Mouse (Mus musculus) hindbrain, embryonic 16.5 days (tissue): ENCODE measurements around the gene St7. TPM values are rescaled to one million over a fixed set of nuclear protein-coding genes. Genes with fewer than 3 reads are reported as not detected.

Experiments
- ATAC-seq: fragments of 200-750 bp; cut with Nextera tagmentation; 2 replicates; pipeline ENCODE4 v1.8.0; 2017; ENCODE audit warnings: moderate TSS enrichment, moderate library complexity
- H3K27ac ChIP-seq: fragments of 300-500 bp; sonication (generic); 2 replicates; pipeline ENCODE4 v1.5.1; 2014; ENCODE audit warnings: low read depth, mild to moderate bottlenecking, control low read depth, low read length, moderate library complexity
- H3K27me3 ChIP-seq: fragments of 300-500 bp; sonication (generic); replicated peaks from 2 replicates; pipeline ENCODE4 v1.6.1; 2014; ENCODE audit warnings: low read length; ENCODE audit not compliant: control insufficient read depth, insufficient read depth
- H3K36me3 ChIP-seq: fragments of 300-500 bp; sonication (generic); 2 replicates; pipeline ENCODE4 v1.6.1; 2014; ENCODE audit warnings: mild to moderate bottlenecking, low read length, moderate library complexity, mixed read lengths; ENCODE audit not compliant: control insufficient read depth, insufficient read depth
- H3K4me1 ChIP-seq: fragments of 300-500 bp; sonication (generic); 2 replicates; pipeline ENCODE4 v1.6.1; 2014; ENCODE audit warnings: low read depth, low read length; ENCODE audit not compliant: control insufficient read depth, insufficient read depth
- H3K4me2 ChIP-seq: fragments of 300-500 bp; sonication (generic); 2 replicates; pipeline ENCODE4 v1.6.1; 2014; ENCODE audit warnings: mild to moderate bottlenecking, low read length, control low read depth, moderate library complexity
- H3K4me3 ChIP-seq: fragments of 300-500 bp; sonication (generic); 2 replicates; pipeline ENCODE4 v1.5.1; 2014; ENCODE audit warnings: mild to moderate bottlenecking, low read length, control low read depth, moderate library complexity
- H3K9ac ChIP-seq: fragments of 300-500 bp; sonication (generic); 2 replicates; pipeline ENCODE4 v1.6.1; 2014; ENCODE audit warnings: low read depth, mild to moderate bottlenecking, control low read depth, low read length, moderate library complexity
- H3K9me3 ChIP-seq: fragments of 300-500 bp; sonication (generic); 2 replicates; pipeline ENCODE4 v1.6.1; 2014; ENCODE audit warnings: mild to moderate bottlenecking, low read length, moderate library complexity; ENCODE audit not compliant: control insufficient read depth
- WGBS: fragments of 180-500 bp; shearing (Covaris S2); extraction: QIAGEN DNeasy Blood & Tissue Kit; methylation state at CpG from one replicate; pipeline ENCODE4 v1.1.7; 2014; 5-methylcytosine and 5-hydroxymethylcytosine counted together
- polyA plus RNA-seq: library from polyadenylated mRNA; unstranded; fragments of >200 nt; fragmentation: Nextera tagmentation; extraction: Ambion mirVana; gene quantifications from 2 replicates; pipeline ENCODE4 v1.2.1, GENCODE M21; 2015

St7 gene
- polyA plus RNA-seq, 1 experiment from 2014 or later = 50.8 TPM

- Histone ChIP-seq H3K4me3 (no peak overlapping the region), H3K4me1 (no peaks in the 10 kb centered on the region), H3K9ac (no peak overlapping the region), H3K27me3 (no peaks in the 10 kb centered on the region), H3K27ac (no peak overlapping the region), H3K9me3 (no peaks in the 10 kb centered on the region), H3K36me3 (peaks cover 8% of the 10 kb centered on the region), H3K4me2 (no peak overlapping the region)
- ATAC-seq = no peak
- WGBS = 64% methylated on average over 3 of the region's 3 CpGs
Measured at GRCm38 (mm10) chr6:17923370-17923769, 230.6 kb downstream of the St7 start.

- no peak overlapping the region for H3K4me3 ChIP-seq
- no peak overlapping the region for H3K27ac ChIP-seq
- no peaks in the 10 kb centered on the region for H3K9me3 ChIP-seq
- H3K9ac ChIP-seq = no peak overlapping the region
- no peak overlapping the region for H3K4me2 ChIP-seq
- peaks cover 8% of the 10 kb centered on the region for H3K36me3 ChIP-seq
- no peaks in the 10 kb centered on the region for H3K27me3 ChIP-seq
- no peaks in the 10 kb centered on the region for H3K4me1 ChIP-seq
- WGBS = 84% methylated on average over 10 of the region's 10 CpGs
- ATAC-seq = no peak; the same call in 1 of the 2 replicates
Measured at GRCm38 (mm10) chr6:17923894-17924505, 231.3 kb downstream of the St7 start.

GRCm38 (mm10) chr6:17925267-17925666, 232.5 kb downstream of the St7 start:
- no peaks in the 10 kb centered on the region for H3K4me1 ChIP-seq
- 48% methylated on average over 4 of the region's 4 CpGs for WGBS
- no peak overlapping the region for H3K4me3 ChIP-seq
- no peak overlapping the region for H3K4me2 ChIP-seq
- H3K9me3 ChIP-seq = no peaks in the 10 kb centered on the region
- H3K27ac ChIP-seq = no peak overlapping the region
- no peak for ATAC-seq
- H3K9ac ChIP-seq = no peak overlapping the region
- H3K27me3 ChIP-seq = no peaks in the 10 kb centered on the region
- peaks cover 6% of the 10 kb centered on the region for H3K36me3 ChIP-seq

GRCm38 (mm10) chr6:17927746-17928145, 235.0 kb downstream of the St7 start:
- H3K27me3 ChIP-seq = no peaks in the 10 kb centered on the region
- H3K9ac ChIP-seq = no peak overlapping the region
- H3K4me2 ChIP-seq = no peak overlapping the region
- H3K9me3 ChIP-seq = no peaks in the 10 kb centered on the region
- no peak; the same call in 1 of the 2 replicates for ATAC-seq
- 85% methylated on average over 11 of the region's 11 CpGs for WGBS
- no peaks in the 10 kb centered on the region for H3K4me1 ChIP-seq
- no peak overlapping the region for H3K27ac ChIP-seq
- no peak overlapping the region for H3K4me3 ChIP-seq
- H3K36me3 ChIP-seq = peaks cover 8% of the 10 kb centered on the region; the same call in 1 of the 2 replicates

GRCm38 (mm10) chr6:17931187-17931586, 238.5 kb downstream of the St7 start:
- Histone ChIP-seq H3K4me1 (no peaks in the 10 kb centered on the region), H3K27ac (no peak overlapping the region), H3K27me3 (no peaks in the 10 kb centered on the region), H3K9ac (no peak overlapping the region), H3K4me2 (no peak overlapping the region), H3K4me3 (no peak overlapping the region), H3K9me3 (no peaks in the 10 kb centered on the region), H3K36me3 (0 out of 2 replicates have a peak, but pooled peaks cover 8% of the 10 kb centered on the region)
- 92% methylated on average over 2 of the region's 2 CpGs for WGBS
- ATAC-seq = no peak

- Histone ChIP-seq H3K9me3 (no peaks in the 10 kb centered on the region), H3K27me3 (no peaks in the 10 kb centered on the region), H3K9ac (no peak overlapping the region), H3K27ac (no peak overlapping the region), H3K36me3 (0 out of 2 replicates have a peak, but pooled peaks cover 8% of the 10 kb centered on the region), H3K4me3 (no peak overlapping the region), H3K4me1 (no peaks in the 10 kb centered on the region), H3K4me2 (no peak overlapping the region)
- 84% methylated on average over 7 of the region's 7 CpGs for WGBS
- ATAC-seq = no peak
Measured at GRCm38 (mm10) chr6:17931835-17932234, 239.1 kb downstream of the St7 start.

GRCm38 (mm10) chr6:17932806-17933205, 240.1 kb downstream of the St7 start:
- WGBS = 94% methylated on average over 8 of the region's 8 CpGs
- no peak overlapping the region for H3K4me3 ChIP-seq
- no peak overlapping the region for H3K27ac ChIP-seq
- no peaks in the 10 kb centered on the region for H3K27me3 ChIP-seq
- no peak overlapping the region for H3K4me2 ChIP-seq
- H3K4me1 ChIP-seq = no peaks in the 10 kb centered on the region
- H3K36me3 ChIP-seq = 0 out of 2 replicates have a peak, but pooled peaks cover 8% of the 10 kb centered on the region
- ATAC-seq = no peak
- no peaks in the 10 kb centered on the region for H3K9me3 ChIP-seq
- no peak overlapping the region for H3K9ac ChIP-seq

- no peak overlapping the region for H3K4me3 ChIP-seq
- ATAC-seq = no peak
- no peak overlapping the region for H3K27ac ChIP-seq
- no peaks in the 10 kb centered on the region for H3K9me3 ChIP-seq
- H3K4me1 ChIP-seq = no peaks in the 10 kb centered on the region
- H3K4me2 ChIP-seq = no peak overlapping the region
- H3K27me3 ChIP-seq = no peaks in the 10 kb centered on the region
- 0 out of 2 replicates have a peak, but pooled peaks cover 11% of the 10 kb centered on the region for H3K36me3 ChIP-seq
- H3K9ac ChIP-seq = no peak overlapping the region
- WGBS = 72% methylated on average over 11 of the region's 11 CpGs
Measured at GRCm38 (mm10) chr6:17938631-17939346, 246.1 kb downstream of the St7 start.

- 10% methylated on average over 2 of the region's 2 CpGs for WGBS
- H3K36me3 ChIP-seq = 0 out of 2 replicates have a peak, but pooled peaks cover 9% of the 10 kb centered on the region
- peak; percentile 60 for ATAC-seq
Measured at GRCm38 (mm10) chr6:17941916-17942315, 249.2 kb downstream of the St7 start.

More at GRCm38 (mm10) chr6:17941916-17942315, 249.2 kb downstream of the St7 start:
- Histone ChIP-seq H3K4me1 (no peaks in the 10 kb centered on the region), H3K9me3 (no peaks in the 10 kb centered on the region), H3K27me3 (no peaks in the 10 kb centered on the region), H3K27ac (no peak overlapping the region), H3K4me3 (no peak overlapping the region), H3K9ac (no peak overlapping the region), H3K4me2 (no peak overlapping the region)
